Mouse (Mus musculus): Measurements from ENCODE around the gene Hmgn3.

Gene Hmgn3

GRCm38 (mm10) chr9:83146446-83147188 is at the start of gene Hmgn3:
TSS of gene Hmgn3 (minus strand) at chr9:83146685.
- TF ChIP-seq GATA4 (IDR thresholded peaks at IDR 0.05; ENCODE audit: insufficient replicate concordance, low read length) = no peak

GRCm38 (mm10) chr9:83195765-83196164 is 49.3 kb upstream of the Hmgn3 start:
- no peak for TF ChIP-seq GATA4 (IDR thresholded peaks at IDR 0.05; ENCODE audit: insufficient replicate concordance, low read length)

GRCm38 (mm10) chr9:83195007-83195406 is 48.5 kb upstream of the Hmgn3 start:
- no peak for TF ChIP-seq GATA4 (IDR thresholded peaks at IDR 0.05; ENCODE audit: insufficient replicate concordance, low read length)

- no peak for TF ChIP-seq GATA4 (IDR thresholded peaks at IDR 0.05; ENCODE audit: insufficient replicate concordance, low read length)
Measured at GRCm38 (mm10) chr9:83187752-83188151, 41.3 kb upstream of the Hmgn3 start.

GRCm38 (mm10) chr9:83145591-83146445 is 667 bp downstream of the Hmgn3 start:
- no peak for TF ChIP-seq GATA4 (IDR thresholded peaks at IDR 0.05; ENCODE audit: insufficient replicate concordance, low read length)

GRCm38 (mm10) chr9:83129831-83130230 is 16.7 kb downstream of the Hmgn3 start:
- TF ChIP-seq GATA4 (IDR thresholded peaks at IDR 0.05; ENCODE audit: insufficient replicate concordance, low read length) = no peak

- TF ChIP-seq GATA4 (IDR thresholded peaks at IDR 0.05; ENCODE audit: insufficient replicate concordance, low read length) = no peak
Measured at GRCm38 (mm10) chr9:83127840-83128239, 18.6 kb downstream of the Hmgn3 start.

- TF ChIP-seq GATA4 (IDR thresholded peaks at IDR 0.05; ENCODE audit: insufficient replicate concordance, low read length) = no peak
Measured at GRCm38 (mm10) chr9:83119211-83119610, 27.3 kb downstream of the Hmgn3 start.

GRCm38 (mm10) chr9:83117486-83117885 is 29.0 kb downstream of the Hmgn3 start:
- TF ChIP-seq GATA4 (IDR thresholded peaks at IDR 0.05; ENCODE audit: insufficient replicate concordance, low read length) = no peak

GRCm38 (mm10) chr9:83116774-83117474 is 29.6 kb downstream of the Hmgn3 start:
- TF ChIP-seq GATA4 (IDR thresholded peaks at IDR 0.05; ENCODE audit: insufficient replicate concordance, low read length) = no peak

- TF ChIP-seq GATA4 (IDR thresholded peaks at IDR 0.05; ENCODE audit: insufficient replicate concordance, low read length) = no peak
Measured at GRCm38 (mm10) chr9:83115676-83116075, 30.8 kb downstream of the Hmgn3 start.

GRCm38 (mm10) chr9:83113800-83114217 is 32.7 kb downstream of the Hmgn3 start:
- no peak for TF ChIP-seq GATA4 (IDR thresholded peaks at IDR 0.05; ENCODE audit: insufficient replicate concordance, low read length)

- no peak for TF ChIP-seq GATA4 (IDR thresholded peaks at IDR 0.05; ENCODE audit: insufficient replicate concordance, low read length)
Measured at GRCm38 (mm10) chr9:83112305-83112768, 34.1 kb downstream of the Hmgn3 start.

- TF ChIP-seq GATA4 (IDR thresholded peaks at IDR 0.05; ENCODE audit: insufficient replicate concordance, low read length) = no peak
Measured at GRCm38 (mm10) chr9:83111789-83112188, 34.7 kb downstream of the Hmgn3 start.

GRCm38 (mm10) chr9:83111117-83111686 is 35.3 kb downstream of the Hmgn3 start:
- no peak for TF ChIP-seq GATA4 (IDR thresholded peaks at IDR 0.05; ENCODE audit: insufficient replicate concordance, low read length)

All from liver, adult (tissue).